Mouse (Mus musculus) bone marrow macrophage, adult 2 months (primary cell): ENCODE data around the gene Rps6ka3.

Experiments used
- CTCF ChIP-seq: IDR thresholded peaks from 2 replicates; pipeline ENCODE4 v1.5.1; 2012; ENCODE audit warnings: low read depth, mild to moderate bottlenecking, low read length, moderate library complexity
- POLR2A ChIP-seq: IDR thresholded peaks from 2 replicates; pipeline ENCODE4 v1.6.1; 2012; ENCODE audit warnings: mild to moderate bottlenecking, low read depth, low read length, borderline replicate concordance

DNA sequence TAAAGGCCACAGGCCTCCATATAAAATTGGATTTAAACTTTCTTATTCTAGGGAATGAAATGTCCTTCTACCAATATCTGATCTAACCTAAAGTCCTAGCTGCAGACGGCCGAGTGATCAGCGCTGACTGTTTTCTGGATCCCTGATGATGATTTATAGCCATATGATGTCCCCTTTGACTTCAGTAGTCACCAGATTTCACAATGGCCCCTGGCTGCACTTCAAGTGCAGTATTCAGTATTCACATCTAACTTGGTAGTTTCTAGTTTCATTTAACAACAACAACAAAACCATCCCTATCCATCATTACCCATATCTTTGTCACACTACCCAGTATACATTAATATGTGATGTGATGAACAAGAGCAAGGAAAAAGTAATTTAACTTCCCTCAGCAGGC, 154.4 kb downstream of the Rps6ka3 start:
- TF ChIP-seq CTCF (no peak), POLR2A (no peak)
